Mouse (Mus musculus): Measurements from ENCODE around the gene Sdc4. TPM values are rescaled to one million over a fixed set of nuclear protein-coding genes. Genes with fewer than 3 reads are reported as not detected.

Sdc4 gene
- 161 and 178 TPM in 2 replicates for polyA plus RNA-seq (2015; fragmentation: Nextera tagmentation; extraction: Ambion mirVana)

DNA sequence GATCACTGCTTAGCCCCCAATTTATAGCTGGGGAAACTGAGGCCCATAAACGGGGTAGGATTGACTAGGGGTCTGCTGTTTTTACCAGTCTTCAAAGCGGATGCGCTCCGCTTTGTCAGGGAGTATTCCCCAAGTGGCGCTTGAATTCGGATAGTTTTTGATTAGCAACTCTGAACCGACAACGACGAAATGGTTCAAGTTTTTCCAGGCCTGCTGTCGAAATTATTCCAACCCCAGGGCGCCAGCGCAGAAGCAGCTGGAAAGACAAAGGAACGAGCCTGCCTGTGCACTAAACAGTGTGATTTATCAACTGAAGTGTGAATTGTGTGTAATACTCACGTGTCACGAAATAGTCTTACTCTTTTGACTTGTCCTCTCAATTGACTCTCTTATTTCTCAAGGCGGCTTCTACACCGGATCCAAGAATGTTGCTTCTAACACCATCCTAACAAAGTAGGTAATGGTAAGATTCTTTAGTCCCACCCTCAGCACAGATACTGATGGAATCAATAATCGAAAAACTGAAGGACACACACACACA lies at the start of gene Sdc4:
Gene Sdc4, minus strand, starts transcription at position 428 of the 541 bp plus-strand sequence.
- ATAC-seq (ENCODE audit: borderline replicate concordance, extremely low read depth, low FRiP score, low TSS enrichment), result no peak
- Histone ChIP-seq H3K4me2 (peak within 1 kb of the TSS; percentile 84), H3K4me3 (peak within 1 kb of the TSS; percentile 74), H3K27me3 (no peaks in the 10 kb centered on the region), H3K9me3 (no peaks in the 10 kb centered on the region), H3K9ac (peak within 1 kb of the TSS; percentile 83), H3K36me3 (no peaks in the 10 kb centered on the region), H3K4me1 (peaks cover 46% of the 10 kb centered on the region), H3K27ac (peak within 1 kb of the TSS; percentile 89)
- 9% methylated on average over 18 of the region's 18 CpGs for WGBS

- ATAC-seq (ENCODE audit: borderline replicate concordance, extremely low read depth, low FRiP score, low TSS enrichment), result no peak
- peak overlapping the region; percentile 10; the same call in 1 of the 2 replicates for H3K4me2 ChIP-seq
- peaks cover 10% of the 10 kb centered on the region for H3K4me1 ChIP-seq
- peaks cover 3% of the 10 kb centered on the region; the same call in 1 of the 2 replicates for H3K36me3 ChIP-seq
- H3K27me3 ChIP-seq, result peaks cover 26% of the 10 kb centered on the region
- WGBS, result 63% methylated on average over 9 of the region's 9 CpGs
- H3K4me3 ChIP-seq, result no peak overlapping the region
- H3K9ac ChIP-seq, result no peak overlapping the region
- H3K9me3 ChIP-seq, result no peaks in the 10 kb centered on the region
- no peak overlapping the region for H3K27ac ChIP-seq
Measured at GRCm38 (mm10) chr2:164487812-164488211, 44.1 kb upstream of the Sdc4 start.

- ATAC-seq (ENCODE audit: borderline replicate concordance, extremely low read depth, low FRiP score, low TSS enrichment), result 0 out of 2 replicates have a peak, but pooled peaks have one; percentile 1
- 10% methylated on average over 11 of the region's 11 CpGs for WGBS
- no peak overlapping the region for H3K27ac ChIP-seq
- peak overlapping the region; percentile 54 for H3K9ac ChIP-seq
- peaks cover 26% of the 10 kb centered on the region for H3K27me3 ChIP-seq
- H3K9me3 ChIP-seq, result no peaks in the 10 kb centered on the region
- peaks cover 10% of the 10 kb centered on the region for H3K4me1 ChIP-seq
- peaks cover 3% of the 10 kb centered on the region; the same call in 1 of the 2 replicates for H3K36me3 ChIP-seq
- H3K4me2 ChIP-seq, result peak overlapping the region; percentile 100
- H3K4me3 ChIP-seq, result peak overlapping the region; percentile 82
Measured at GRCm38 (mm10) chr2:164487115-164487527, 43.4 kb upstream of the Sdc4 start.

GRCm38 (mm10) chr2:164486258-164487114 lies 42.8 kb upstream of the Sdc4 start:
- WGBS, result under 1% methylated on average over 78 of the region's 90 CpGs

DNA sequence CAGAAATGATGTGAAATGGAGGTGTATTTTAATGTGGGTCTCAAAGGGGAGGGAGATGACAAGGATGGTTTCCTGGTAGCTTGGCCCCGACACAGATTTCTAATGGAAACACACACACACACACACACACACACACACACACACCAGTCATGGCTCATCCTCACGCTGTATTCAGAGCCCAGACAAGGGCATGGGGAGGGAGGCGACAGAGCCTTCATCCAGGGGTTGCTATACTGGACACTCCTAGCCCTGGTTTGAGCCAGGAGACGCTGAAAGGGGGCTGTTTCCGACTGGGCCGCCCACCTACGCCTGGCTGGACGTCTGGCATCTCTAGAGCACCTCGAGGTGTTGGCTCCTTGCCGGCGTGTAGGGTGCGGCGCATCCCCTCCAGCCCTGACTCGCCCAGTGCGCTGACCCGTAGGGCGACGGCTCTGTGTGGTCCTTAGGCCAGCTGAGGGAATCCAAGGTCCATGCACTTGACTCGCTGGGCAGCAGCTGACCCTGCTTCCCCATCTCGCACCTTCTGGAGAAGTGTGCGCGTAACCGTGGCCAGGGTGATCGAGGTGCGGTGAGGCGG lies 42.1 kb upstream of the Sdc4 start, which contains the start of gene Dbndd2:
Gene Dbndd2, plus strand, starts transcription at position 426 of the 577 bp plus-strand sequence.
- 3% methylated on average over 26 of the region's 26 CpGs for WGBS
- H3K4me3 ChIP-seq, result peak within 1 kb of the TSS; percentile 82
- H3K9me3 ChIP-seq, result no peaks in the 10 kb centered on the region
- peak within 1 kb of the TSS; percentile 100 for H3K4me2 ChIP-seq
- H3K9ac ChIP-seq, result peak within 1 kb of the TSS; percentile 54
- peaks cover 26% of the 10 kb centered on the region for H3K27me3 ChIP-seq
- ATAC-seq (ENCODE audit: borderline replicate concordance, extremely low read depth, low FRiP score, low TSS enrichment), result peak; percentile 74; the same call in 1 of the 2 replicates
- 0 out of 2 replicates have a peak within 1 kb of the TSS, but pooled peaks have one; percentile 5 for H3K27ac ChIP-seq
- H3K4me1 ChIP-seq, result peaks cover 10% of the 10 kb centered on the region
- H3K36me3 ChIP-seq, result peaks cover 3% of the 10 kb centered on the region; the same call in 1 of the 2 replicates

More at GRCm38 (mm10) chr2:164486258-164487114, 42.8 kb upstream of the Sdc4 start:
- ATAC-seq (ENCODE audit: borderline replicate concordance, extremely low read depth, low FRiP score, low TSS enrichment), result peak; percentile 66
- Histone ChIP-seq H3K27me3 (peaks cover 26% of the 10 kb centered on the region), H3K36me3 (peaks cover 3% of the 10 kb centered on the region; the same call in 1 of the 2 replicates), H3K4me3 (peak overlapping the region; percentile 82), H3K4me2 (peak overlapping the region; percentile 100), H3K4me1 (peaks cover 10% of the 10 kb centered on the region), H3K9ac (peak overlapping the region; percentile 54), H3K27ac (no peak overlapping the region), H3K9me3 (no peaks in the 10 kb centered on the region)

- no peaks in the 10 kb centered on the region for H3K36me3 ChIP-seq
- no peak within 1 kb of the TSS for H3K27ac ChIP-seq
- H3K4me2 ChIP-seq, result no peak within 1 kb of the TSS
- H3K27me3 ChIP-seq, result no peaks in the 10 kb centered on the region
- no peak within 1 kb of the TSS for H3K4me3 ChIP-seq
- 79% methylated on average over 6 of the region's 6 CpGs for WGBS
- H3K9me3 ChIP-seq, result no peaks in the 10 kb centered on the region
- no peak within 1 kb of the TSS for H3K9ac ChIP-seq
- ATAC-seq (ENCODE audit: borderline replicate concordance, extremely low read depth, low FRiP score, low TSS enrichment), result no peak
- H3K4me1 ChIP-seq, result no peaks in the 10 kb centered on the region
Measured at GRCm38 (mm10) chr2:164473624-164474023, 29.9 kb upstream of the Sdc4 start, which contains the start of gene Trp53tg5. Trp53tg5 (minus strand) TSS chr2:164473724.

DNA sequence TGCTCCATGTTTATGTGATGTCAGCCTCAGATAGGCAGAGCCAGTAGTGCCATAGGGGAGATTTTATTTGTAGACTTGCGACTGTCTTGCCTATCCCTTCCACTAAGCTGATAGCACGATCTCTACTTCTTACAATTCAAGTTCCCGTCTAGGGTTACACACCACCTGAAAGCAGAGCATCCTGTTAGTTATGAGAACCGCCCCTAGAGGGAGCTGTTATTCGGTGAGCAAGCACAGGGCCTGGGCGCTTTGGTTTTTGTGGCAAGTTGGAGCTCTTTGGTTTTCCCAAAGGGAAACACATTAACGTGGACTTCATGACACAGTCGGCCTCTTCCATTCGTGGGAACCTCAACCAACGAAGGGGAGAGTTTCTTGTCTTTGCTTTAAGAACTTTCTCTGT lies 26.6 kb upstream of the Sdc4 start:
- Histone ChIP-seq H3K4me1 (no peaks in the 10 kb centered on the region), H3K4me3 (no peak overlapping the region), H3K9me3 (no peaks in the 10 kb centered on the region), H3K9ac (no peak overlapping the region), H3K27ac (no peak overlapping the region), H3K4me2 (no peak overlapping the region), H3K36me3 (peaks cover under 1% of the 10 kb centered on the region), H3K27me3 (no peaks in the 10 kb centered on the region)
- ATAC-seq (ENCODE audit: borderline replicate concordance, extremely low read depth, low FRiP score, low TSS enrichment), result no peak
- 22% methylated on average over 10 of the region's 10 CpGs for WGBS

DNA sequence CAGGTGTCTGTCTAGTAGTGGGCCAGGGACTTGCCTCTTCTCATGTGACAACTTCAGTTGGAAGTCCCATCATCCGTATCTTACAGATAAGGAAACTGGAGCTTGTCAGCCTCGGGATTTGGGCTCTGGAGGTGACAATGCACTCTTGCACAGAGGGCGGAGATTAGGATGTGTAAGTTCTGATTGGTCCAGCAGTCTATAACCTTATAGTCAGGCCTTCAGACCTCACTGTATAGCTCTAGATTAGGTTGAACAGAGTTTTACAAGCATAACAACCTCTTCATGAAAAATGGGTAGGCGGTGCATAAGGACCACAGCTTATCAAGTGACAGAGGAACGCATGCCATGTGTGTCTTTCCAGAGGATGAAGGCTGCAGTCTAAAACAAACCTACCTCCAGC lies 23.1 kb upstream of the Sdc4 start:
- no peak overlapping the region for H3K27ac ChIP-seq
- no peaks in the 10 kb centered on the region for H3K9me3 ChIP-seq
- no peaks in the 10 kb centered on the region for H3K27me3 ChIP-seq
- H3K9ac ChIP-seq, result no peak overlapping the region
- no peak overlapping the region for H3K4me2 ChIP-seq
- WGBS, result 64% methylated on average over 5 of the region's 5 CpGs
- H3K4me1 ChIP-seq, result peaks cover 5% of the 10 kb centered on the region
- no peak overlapping the region for H3K4me3 ChIP-seq
- no peak for ATAC-seq (ENCODE audit: borderline replicate concordance, extremely low read depth, low FRiP score, low TSS enrichment)
- peaks cover 25% of the 10 kb centered on the region for H3K36me3 ChIP-seq

GRCm38 (mm10) chr2:164465161-164465560 lies 21.5 kb upstream of the Sdc4 start:
- no peak overlapping the region for H3K4me2 ChIP-seq
- H3K4me1 ChIP-seq, result peaks cover 10% of the 10 kb centered on the region
- no peak for ATAC-seq (ENCODE audit: borderline replicate concordance, extremely low read depth, low FRiP score, low TSS enrichment)
- no peaks in the 10 kb centered on the region for H3K9me3 ChIP-seq
- H3K27ac ChIP-seq, result no peak overlapping the region
- no peak overlapping the region for H3K9ac ChIP-seq
- H3K36me3 ChIP-seq, result peaks cover 25% of the 10 kb centered on the region
- no peak overlapping the region for H3K4me3 ChIP-seq
- no peaks in the 10 kb centered on the region for H3K27me3 ChIP-seq

DNA sequence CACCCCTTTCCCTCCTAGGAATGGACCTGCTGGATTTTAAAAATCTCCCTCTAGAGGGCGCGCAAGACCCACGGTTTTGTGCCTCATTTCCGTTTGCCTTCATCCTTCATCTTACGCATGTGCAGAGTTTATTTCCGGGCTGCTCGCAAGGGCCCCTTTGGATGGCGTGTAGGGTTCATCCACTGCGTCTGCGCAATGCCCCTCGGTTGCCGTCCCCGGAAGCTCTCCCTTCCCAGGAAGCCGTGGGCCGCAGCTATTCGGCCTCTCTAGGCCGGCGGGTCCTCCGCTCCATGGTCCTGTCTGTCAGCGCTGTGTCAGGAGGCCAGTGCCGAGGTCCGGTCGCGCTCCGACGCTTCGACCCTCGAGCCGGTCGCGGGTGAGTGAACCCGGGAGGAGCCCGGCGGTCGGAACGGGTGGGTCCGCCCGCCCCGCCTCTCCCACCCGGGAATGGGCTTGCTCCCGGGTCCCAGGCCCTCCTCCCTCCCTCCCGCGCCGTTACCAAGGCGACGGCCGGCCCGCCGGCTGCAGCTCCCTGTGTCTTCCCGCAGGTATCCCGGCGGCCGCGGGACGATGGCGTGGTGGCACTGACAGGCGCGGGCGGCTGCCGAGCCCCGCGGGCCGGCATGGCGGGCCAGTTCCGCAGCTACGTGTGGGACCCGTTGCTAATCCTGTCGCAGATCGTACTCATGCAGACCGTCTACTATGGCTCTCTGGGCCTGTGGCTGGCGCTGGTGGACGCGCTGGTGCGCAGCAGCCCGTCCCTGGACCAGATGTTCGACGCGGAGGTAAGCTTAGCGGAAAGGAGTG lies 17.3 kb upstream of the Sdc4 start, which contains the start of gene Gm20458:
Gene Gm20458, plus strand, starts transcription at position 223 of the 807 bp plus-strand sequence.
- peaks cover 25% of the 10 kb centered on the region for H3K36me3 ChIP-seq
- peak within 1 kb of the TSS; percentile 85 for H3K9ac ChIP-seq
- H3K27me3 ChIP-seq, result no peaks in the 10 kb centered on the region
- peak; percentile 97 for ATAC-seq (ENCODE audit: borderline replicate concordance, extremely low read depth, low FRiP score, low TSS enrichment)
- WGBS, result under 1% methylated on average over 68 of the region's 79 CpGs
- peak within 1 kb of the TSS; percentile 80 for H3K27ac ChIP-seq
- no peaks in the 10 kb centered on the region for H3K9me3 ChIP-seq
- peak within 1 kb of the TSS; percentile 91 for H3K4me3 ChIP-seq
- peaks cover 23% of the 10 kb centered on the region for H3K4me1 ChIP-seq
- H3K4me2 ChIP-seq, result peak within 1 kb of the TSS; percentile 78

DNA sequence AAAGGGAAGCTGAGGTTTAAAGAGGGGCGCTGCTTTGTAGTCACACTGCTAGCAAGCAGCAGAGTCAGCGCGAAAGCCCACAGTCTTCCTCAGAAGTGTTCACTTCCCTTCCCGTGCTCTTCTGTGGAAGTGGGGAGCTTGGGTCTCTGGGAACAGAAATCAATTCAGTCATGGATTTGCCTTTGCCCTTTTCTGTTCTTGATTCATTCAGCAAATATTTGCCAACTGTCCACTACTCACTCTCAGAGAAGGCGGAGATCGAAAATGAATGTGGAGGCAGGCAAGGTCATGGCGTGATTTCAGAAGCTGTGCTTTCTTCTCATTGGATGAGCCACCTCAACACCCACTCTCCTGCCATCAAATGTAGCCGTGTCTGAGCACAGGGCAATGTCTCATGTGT lies 14.8 kb upstream of the Sdc4 start:
- H3K4me2 ChIP-seq, result no peak overlapping the region
- peaks cover 7% of the 10 kb centered on the region; the same call in 1 of the 2 replicates for H3K36me3 ChIP-seq
- no peaks in the 10 kb centered on the region for H3K27me3 ChIP-seq
- H3K27ac ChIP-seq, result peak overlapping the region; percentile 64
- ATAC-seq (ENCODE audit: borderline replicate concordance, extremely low read depth, low FRiP score, low TSS enrichment), result no peak
- no peaks in the 10 kb centered on the region for H3K9me3 ChIP-seq
- H3K4me1 ChIP-seq, result peaks cover 46% of the 10 kb centered on the region
- WGBS, result 57% methylated on average over 8 of the region's 8 CpGs
- H3K9ac ChIP-seq, result no peak overlapping the region
- no peak overlapping the region for H3K4me3 ChIP-seq
